Mouse (Mus musculus) kidney, adult 11 months (tissue): ENCODE measurements around the gene Gimap5.
A peak's percentile ranks its signal among the peaks of the same experiment; 100 is the strongest.

ENCODE experiments used
- DNase-seq: peaks from one replicate; pipeline ENCODE4 v3.0.0; 2022

Gimap5 gene

GRCm38 (mm10) chr6:48745959-48746889 lies at the start of gene Gimap5:
Gimap5 (plus strand) TSS chr6:48746197.
- DNase-seq, result peak; percentile 70

- DNase-seq, result no peak
These were observed 49.0 kb upstream of the Gimap5 start for GRCm38 (mm10) chr6:48696830-48697554.

GRCm38 (mm10) chr6:48697555-48697930 lies 48.5 kb upstream of the Gimap5 start:
- no peak for DNase-seq

DNA sequence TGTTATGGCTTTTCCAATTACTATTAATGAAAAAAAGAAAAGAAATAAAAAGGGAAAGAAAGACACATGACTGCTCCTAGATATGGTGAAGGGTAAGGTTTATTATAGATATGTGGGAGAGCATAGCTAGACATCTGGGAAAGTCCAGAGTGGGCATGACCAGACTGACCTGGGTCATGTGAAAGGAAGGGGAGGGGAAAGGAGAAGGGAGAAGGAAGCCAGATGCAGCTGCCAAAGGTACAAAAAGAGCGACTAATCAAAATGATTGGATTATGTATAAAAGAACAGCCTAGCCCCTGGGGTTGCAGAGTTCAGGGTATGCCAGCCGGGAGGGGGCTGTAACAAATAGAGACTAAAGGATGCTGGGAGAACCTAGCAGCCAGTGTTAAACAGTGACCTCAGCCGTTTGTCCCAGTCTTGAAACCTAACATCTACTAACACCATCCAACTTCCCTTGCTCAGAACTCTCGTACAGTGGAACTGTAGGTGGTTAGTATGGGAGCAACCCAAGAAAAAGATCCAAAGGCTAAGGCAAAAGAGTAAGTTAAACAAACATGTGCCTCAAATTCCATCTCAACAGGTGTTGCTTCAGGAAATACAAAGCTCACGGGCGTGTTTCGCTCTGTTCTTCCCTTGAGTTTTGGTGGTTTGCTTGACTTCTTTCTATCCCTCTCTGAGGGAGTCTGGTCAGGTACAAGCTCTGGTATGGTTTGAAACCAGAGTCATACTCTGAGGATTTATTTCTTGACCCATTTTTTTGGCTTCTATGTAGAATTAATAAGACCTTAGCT lies 47.7 kb upstream of the Gimap5 start:
- no peak for DNase-seq

DNA sequence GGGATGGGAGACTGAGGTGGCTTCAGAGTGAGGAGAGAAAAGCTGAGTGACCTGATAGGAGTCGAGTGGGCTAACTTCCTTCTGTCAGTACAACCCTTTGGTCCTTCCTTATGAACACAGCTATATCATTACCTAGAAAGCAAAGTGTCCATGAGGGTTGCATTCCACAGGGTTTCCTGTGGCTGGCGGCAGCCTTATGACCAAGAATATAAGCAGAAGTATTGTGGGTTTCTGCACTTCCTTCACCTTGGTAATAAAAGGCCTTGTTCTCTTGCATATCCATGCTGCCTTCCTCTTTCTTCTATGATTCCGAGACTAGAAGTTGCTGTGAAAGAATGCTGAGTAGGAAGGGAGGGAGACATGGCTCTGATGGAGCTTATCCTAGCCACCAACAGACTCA lies 47.1 kb upstream of the Gimap5 start:
- no peak for DNase-seq

DNA sequence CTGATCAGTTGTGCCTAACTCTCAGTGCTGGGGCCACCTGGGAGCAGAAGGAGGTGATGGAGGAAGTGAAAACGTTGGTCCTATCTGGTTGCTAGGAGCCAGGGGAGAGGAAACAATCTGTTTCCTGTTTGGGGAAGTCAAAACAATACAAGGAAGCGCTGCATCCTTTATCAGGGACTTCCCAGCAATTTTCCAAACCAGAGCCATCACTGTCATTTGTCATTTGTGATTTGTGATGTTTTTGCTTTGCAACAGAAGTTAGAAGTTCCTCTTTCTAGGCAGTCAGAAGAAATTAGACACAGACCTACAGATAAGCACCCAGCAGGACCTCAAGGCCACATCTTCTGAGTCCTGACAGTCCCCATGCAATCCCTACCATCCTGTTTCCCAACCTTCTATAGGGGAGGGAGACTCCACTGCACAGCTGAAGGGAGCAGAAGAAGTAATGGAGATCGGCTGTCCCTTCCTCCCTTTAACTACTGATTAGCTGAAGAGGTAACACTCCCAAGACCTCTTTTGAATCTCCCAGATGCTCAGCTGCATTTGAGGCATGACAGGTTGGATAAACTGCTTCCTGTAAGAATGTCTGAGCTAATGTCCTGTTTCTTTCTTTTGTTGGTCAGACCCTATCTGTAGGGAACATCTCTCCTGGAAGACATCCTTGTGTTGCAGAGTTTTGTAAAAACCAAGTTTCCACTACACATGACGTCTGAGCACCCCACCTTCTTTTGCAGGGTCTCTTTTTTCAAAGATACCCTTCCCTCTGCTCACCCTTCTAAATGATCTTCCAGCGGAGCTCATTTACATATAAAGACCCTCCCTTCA lies 45.5 kb upstream of the Gimap5 start:
- peak; percentile 58 for DNase-seq

DNA sequence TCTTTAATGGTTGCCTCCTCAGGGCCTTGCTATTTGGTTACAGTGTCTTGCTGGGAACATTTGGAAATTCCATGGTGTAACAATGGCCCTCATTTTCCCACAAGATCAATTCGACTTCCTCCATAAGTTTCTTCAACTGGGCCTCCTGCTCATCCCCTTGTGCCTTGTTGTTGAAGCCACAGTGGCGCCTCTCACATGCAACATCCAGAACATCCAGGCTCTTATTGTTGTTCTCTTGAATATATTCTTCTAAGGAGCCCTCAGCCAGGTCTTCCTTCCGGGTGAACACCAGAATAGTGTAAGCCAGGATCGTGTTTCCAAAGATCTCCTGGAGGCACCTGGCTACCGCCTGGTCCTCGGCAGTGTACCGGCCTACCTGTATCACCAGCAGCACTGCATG lies 43.9 kb upstream of the Gimap5 start:
- DNase-seq, result no peak

- DNase-seq, result no peak
These were observed 43.4 kb upstream of the Gimap5 start for GRCm38 (mm10) chr6:48702601-48703000.

GRCm38 (mm10) chr6:48704146-48704545 lies 41.9 kb upstream of the Gimap5 start:
- DNase-seq, result no peak

GRCm38 (mm10) chr6:48706130-48706529 lies 39.9 kb upstream of the Gimap5 start:
- no peak for DNase-seq

DNA sequence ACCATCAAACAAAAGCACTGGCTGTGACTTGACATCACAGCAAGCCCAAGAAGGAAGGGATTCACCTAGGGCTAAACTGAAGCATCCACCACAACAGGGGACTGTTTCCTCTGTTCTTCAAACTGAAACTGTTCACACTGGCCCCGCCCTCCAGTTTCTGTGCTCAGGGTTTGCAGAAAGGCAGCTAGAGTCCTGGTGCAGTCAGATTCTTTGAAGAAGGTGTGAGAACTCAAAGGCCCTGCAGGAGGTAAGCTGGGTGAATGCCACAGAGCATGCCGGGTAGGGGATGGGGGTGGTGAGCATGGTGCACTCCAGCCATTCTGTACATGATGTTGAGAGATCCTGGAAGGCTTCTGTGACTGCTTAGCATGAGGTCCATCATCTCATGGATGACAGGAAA lies 27.5 kb upstream of the Gimap5 start, which contains the start of the genes Gm28053 and Gimap7:
Gene Gm28053, plus strand, starts transcription at position 153 of the 400 bp plus-strand sequence.
Gene Gimap7, plus strand, starts transcription at position 167 of the 400 bp plus-strand sequence.
- no peak for DNase-seq

DNA sequence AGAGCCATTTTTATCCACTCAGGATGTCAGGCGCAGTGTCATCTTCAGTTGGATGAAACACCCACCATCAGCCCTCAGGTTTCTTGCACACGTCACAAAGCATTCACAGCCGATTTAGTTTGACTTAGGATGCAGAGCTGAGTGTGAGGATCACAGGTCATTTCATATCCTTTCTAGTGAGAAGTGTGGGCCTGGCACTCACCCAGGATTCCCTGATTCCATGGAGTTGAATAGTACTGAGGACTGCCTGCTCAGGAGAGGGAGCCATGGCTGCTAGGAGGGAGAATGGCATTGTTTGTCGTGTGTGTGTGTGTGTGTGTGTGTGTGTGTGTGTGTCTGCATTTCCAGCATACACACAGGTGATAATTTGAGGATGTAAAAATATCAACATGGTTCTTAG lies 25.7 kb upstream of the Gimap5 start:
- DNase-seq, result no peak

GRCm38 (mm10) chr6:48723468-48723867 lies 22.5 kb upstream of the Gimap5 start:
- no peak for DNase-seq

GRCm38 (mm10) chr6:48725476-48725875 lies 20.5 kb upstream of the Gimap5 start:
- DNase-seq, result peak; percentile 94

DNA sequence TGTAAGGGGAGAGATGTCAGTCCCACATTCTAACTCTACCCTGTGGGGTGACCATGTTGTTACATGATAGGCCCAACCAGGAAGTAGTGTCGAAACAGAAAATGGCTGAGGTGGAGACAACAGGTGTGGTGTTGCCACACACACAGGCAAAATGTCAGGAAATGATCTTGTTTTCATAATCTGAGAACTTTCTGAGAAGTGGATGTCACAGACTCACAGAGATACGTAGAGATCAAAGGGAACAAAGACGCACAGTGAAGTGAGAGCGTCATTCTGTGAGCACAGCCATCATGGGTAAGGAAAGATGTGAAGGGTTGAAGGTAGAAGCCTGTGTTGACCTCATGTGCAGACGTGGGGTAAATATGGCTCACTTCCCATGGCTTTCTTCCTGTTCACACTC lies 18.2 kb upstream of the Gimap5 start:
- DNase-seq, result no peak

GRCm38 (mm10) chr6:48732864-48733304 lies 13.1 kb upstream of the Gimap5 start:
- DNase-seq, result no peak

- no peak for DNase-seq
These were observed 12.3 kb upstream of the Gimap5 start for GRCm38 (mm10) chr6:48733660-48734059.

- no peak for DNase-seq
These were observed 8.9 kb upstream of the Gimap5 start for GRCm38 (mm10) chr6:48737053-48737452.

GRCm38 (mm10) chr6:48737688-48738087 lies 8.3 kb upstream of the Gimap5 start:
- DNase-seq, result no peak

DNA sequence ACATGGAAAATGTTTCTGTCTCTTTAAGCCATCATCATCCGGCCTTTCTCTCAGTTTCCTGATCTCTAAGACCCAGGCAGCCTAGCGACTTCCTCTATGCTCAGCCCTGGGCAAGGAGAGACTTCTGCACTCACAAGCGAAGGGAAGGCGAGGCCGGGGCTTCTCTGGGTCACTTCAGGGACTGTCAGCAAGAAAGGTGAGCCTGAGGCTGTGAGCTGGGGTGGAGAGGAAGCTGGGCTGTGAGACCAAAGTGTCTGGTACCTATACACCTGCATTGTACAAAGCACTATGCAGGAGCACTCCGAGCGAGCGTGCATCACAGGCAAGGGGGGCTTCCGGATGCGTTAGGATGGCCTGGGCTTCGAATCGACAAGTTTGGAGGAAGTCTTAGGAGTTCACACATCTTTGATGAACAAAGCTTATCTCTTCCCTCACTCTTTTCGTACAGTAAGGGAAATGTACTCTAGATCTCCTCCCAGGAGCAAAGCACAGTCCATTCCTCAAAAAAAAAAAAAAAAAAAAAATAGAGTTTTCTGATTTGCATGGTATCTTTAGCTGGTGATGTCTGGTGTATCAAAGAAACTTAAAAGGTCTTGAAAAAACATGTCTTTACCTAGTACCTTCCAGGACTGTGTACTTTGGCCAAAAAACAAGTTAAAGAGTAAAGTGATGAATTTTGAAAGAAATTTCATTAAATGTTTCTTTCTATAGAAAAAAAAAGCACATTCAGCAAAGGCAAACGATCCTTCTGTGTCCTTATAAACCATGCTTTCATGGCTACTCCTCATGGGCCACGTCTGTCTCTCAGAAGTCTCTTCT lies 6.8 kb upstream of the Gimap5 start, which contains the start of gene Gimap1:
Gene Gimap1, plus strand, starts transcription at position 94 of the 819 bp plus-strand sequence.
- peak; percentile 42 for DNase-seq

DNA sequence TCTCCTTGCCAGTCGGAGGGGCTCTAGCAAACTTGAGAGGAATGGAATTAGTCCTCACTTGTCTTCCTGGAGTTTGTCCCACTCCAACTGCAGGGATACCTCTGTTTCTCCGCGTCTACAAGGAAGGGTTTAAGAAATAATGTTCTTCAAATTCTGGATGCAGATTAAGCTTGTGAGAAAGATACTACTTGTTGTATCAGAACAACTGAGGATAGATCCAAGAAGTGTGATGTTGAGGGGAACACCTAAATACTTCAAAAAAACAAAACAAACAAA lies 6.3 kb upstream of the Gimap5 start:
- DNase-seq, result no peak
